Mouse (Mus musculus) kidney, embryonic 14.5 days (tissue): ENCODE results near the gene Pde4b. TPM values are rescaled to one million over a fixed set of nuclear protein-coding genes. Genes with fewer than 3 reads are reported as not detected.

Experiments used
- ATAC-seq: fragments of 200-750 bp; cut with Nextera tagmentation; 2 replicates; pipeline ENCODE4 v1.8.0; 2017; ENCODE audit warnings: moderate number of reproducible peaks, mild to moderate bottlenecking, moderate TSS enrichment, moderate library complexity; ENCODE audit not compliant: low FRiP score, low TSS enrichment
- H3K27ac ChIP-seq: fragments of 300-500 bp; sonication (generic); 2 replicates; pipeline ENCODE4 v1.5.1; 2014; ENCODE audit warnings: low read depth, mild to moderate bottlenecking, low read length, moderate library complexity, mixed read lengths
- H3K27me3 ChIP-seq: fragments of 300-500 bp; sonication (generic); 2 replicates; pipeline ENCODE4 v1.6.1; 2014; ENCODE audit warnings: mild to moderate bottlenecking, low read length; ENCODE audit not compliant: control insufficient read depth, insufficient read depth
- H3K36me3 ChIP-seq: fragments of 300-500 bp; sonication (generic); 2 replicates; pipeline ENCODE4 v1.6.1; 2014; ENCODE audit warnings: low read length, mixed read lengths; ENCODE audit not compliant: control insufficient read depth, insufficient read depth
- H3K4me1 ChIP-seq: fragments of 300-500 bp; sonication (generic); 2 replicates; pipeline ENCODE4 v1.6.1; 2014; ENCODE audit warnings: low read length, mixed read lengths; ENCODE audit not compliant: control insufficient read depth, insufficient read depth
- H3K4me2 ChIP-seq: fragments of 300-500 bp; sonication (generic); replicated peaks from 2 replicates; pipeline ENCODE4 v1.6.1; 2014; ENCODE audit warnings: low read depth, mild to moderate bottlenecking, low read length
- H3K4me3 ChIP-seq: fragments of 300-500 bp; sonication (generic); 2 replicates; pipeline ENCODE4 v1.5.1; 2014; ENCODE audit warnings: mild to moderate bottlenecking, low read length
- H3K9ac ChIP-seq: fragments of 300-500 bp; sonication (generic); 2 replicates; pipeline ENCODE4 v1.6.1; 2014; ENCODE audit warnings: low read depth, mild to moderate bottlenecking, low read length, moderate library complexity
- H3K9me3 ChIP-seq: fragments of 300-500 bp; sonication (generic); 2 replicates; pipeline ENCODE4 v1.6.1; 2016; ENCODE audit warnings: low read length; ENCODE audit not compliant: control insufficient read depth
- WGBS: fragments of 180-500 bp; shearing (Covaris S2); extraction: QIAGEN DNeasy Blood & Tissue Kit; methylation state at CpG from one replicate; pipeline ENCODE4 v1.1.7; 2014; 5-methylcytosine and 5-hydroxymethylcytosine counted together
- polyA plus RNA-seq: library from polyadenylated mRNA; unstranded; fragments of >200 nt; fragmentation: Nextera tagmentation; extraction: Ambion mirVana; gene quantifications from 2 replicates; pipeline ENCODE4 v1.2.1, GENCODE M21; 2014

Gene Pde4b
- polyA plus RNA-seq, 1 experiment from 2014 or later = 10.4 TPM

DNA sequence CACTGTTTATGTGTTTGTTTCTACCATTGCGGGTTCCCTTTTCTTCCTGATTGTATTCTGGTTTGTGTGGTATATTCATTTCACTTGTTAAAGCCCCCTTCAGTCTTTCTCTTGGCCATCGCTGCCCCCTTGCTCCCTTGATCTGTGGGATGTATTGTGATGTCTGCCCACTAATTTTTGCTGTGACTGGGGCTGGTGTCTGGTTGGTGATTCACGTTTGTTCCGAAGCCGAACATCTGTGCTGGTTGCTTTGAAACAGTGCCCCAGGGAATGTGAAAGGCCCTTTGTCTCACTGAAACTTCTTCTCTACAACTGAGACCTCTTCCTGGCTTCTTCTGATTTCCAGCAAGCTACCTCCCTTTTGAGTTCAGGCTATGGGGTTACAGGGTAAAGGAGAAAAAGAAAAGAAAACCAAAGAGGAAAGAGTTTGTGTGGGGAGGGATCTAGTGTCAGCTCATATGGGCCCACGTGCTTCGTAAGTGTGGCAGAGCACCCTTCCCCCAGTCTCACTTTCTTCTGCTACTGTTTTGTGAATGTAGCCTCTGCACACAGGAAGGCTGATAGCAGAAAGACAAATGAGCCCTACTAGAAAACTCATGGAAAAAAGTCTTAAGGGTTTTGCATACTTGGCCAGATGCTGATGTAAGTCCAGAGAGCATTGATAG is 396.1 kb downstream of the Pde4b start:
- no peak overlapping the region for H3K9ac ChIP-seq
- H3K9me3 ChIP-seq = no peaks in the 10 kb centered on the region
- ATAC-seq = no peak
- no peaks in the 10 kb centered on the region for H3K27me3 ChIP-seq
- H3K4me2 ChIP-seq = no peak overlapping the region
- no peak overlapping the region for H3K27ac ChIP-seq
- no peaks in the 10 kb centered on the region for H3K36me3 ChIP-seq
- H3K4me1 ChIP-seq = no peaks in the 10 kb centered on the region
- H3K4me3 ChIP-seq = no peak overlapping the region
- 52% methylated on average over 7 of the region's 7 CpGs for WGBS

DNA sequence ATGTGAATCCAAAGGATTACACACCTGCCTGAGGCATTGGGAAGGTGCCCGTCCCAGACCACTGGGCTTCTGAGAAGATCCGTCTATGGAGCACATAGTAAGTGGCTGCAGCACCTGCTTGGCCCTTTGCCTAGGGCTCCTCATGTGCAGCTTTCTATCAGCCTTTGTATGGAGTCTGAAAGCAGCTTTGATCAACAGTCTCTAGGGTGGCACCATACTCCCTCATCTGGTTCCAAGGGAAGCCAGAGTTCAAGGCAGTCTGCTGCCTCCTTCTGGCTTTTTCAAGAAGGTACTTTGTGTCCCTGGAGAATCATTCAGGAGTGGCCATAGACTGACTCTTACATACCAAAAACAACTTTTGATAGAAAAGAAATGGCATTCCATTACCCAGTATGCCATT is 397.4 kb downstream of the Pde4b start:
- Histone ChIP-seq H3K9ac (no peak overlapping the region), H3K36me3 (no peaks in the 10 kb centered on the region), H3K9me3 (no peaks in the 10 kb centered on the region), H3K4me1 (no peaks in the 10 kb centered on the region), H3K4me2 (no peak overlapping the region), H3K27me3 (no peaks in the 10 kb centered on the region), H3K4me3 (no peak overlapping the region), H3K27ac (no peak overlapping the region)
- ATAC-seq = no peak; the same call in 1 of the 2 replicates
- WGBS = 79% methylated on average over 2 of the region's 2 CpGs

DNA sequence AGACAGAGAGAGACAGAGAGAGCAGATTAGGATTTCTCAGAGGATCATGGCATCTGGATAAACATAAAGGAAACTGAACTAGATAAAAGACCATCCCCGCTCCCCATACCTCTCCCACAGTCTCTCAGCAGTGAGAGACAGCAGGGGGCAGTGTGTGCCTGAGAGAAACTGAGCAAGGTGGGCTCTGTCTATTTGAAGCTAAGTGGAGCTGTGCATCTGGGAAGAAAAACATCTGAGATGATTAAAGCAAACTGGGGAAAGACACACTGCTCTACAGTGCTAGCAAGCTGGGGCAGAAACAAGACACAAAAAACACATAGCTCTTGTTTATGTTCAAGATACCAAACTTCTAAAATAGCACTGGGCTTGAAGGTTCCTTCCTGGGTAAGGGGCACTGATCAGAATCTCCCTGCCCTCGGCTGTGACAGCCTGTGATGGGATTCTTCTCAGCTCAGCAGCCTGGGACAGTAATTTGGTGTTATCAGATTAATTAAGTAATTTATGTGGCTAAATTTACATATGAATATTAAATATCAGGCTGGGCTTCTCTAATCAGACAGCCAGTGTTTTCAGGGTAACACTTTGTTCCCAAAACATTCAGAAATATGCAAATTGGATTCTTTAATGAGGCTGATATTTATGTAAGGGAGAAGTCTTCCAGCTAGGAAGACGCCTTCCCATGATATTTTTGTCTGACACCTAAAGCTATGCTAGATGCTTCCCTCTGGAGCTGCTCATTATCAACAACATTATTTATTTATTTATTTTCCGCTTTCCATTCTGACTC is 399.0 kb downstream of the Pde4b start:
- no peak overlapping the region for H3K4me2 ChIP-seq
- H3K9ac ChIP-seq = no peak overlapping the region
- no peaks in the 10 kb centered on the region for H3K9me3 ChIP-seq
- H3K36me3 ChIP-seq = no peaks in the 10 kb centered on the region
- no peaks in the 10 kb centered on the region for H3K27me3 ChIP-seq
- no peak overlapping the region for H3K4me3 ChIP-seq
- no peaks in the 10 kb centered on the region for H3K4me1 ChIP-seq
- 63% methylated on average over 4 of the region's 4 CpGs for WGBS
- H3K27ac ChIP-seq = no peak overlapping the region
- ATAC-seq = 0 out of 2 replicates have a peak, but pooled peaks have one; percentile 9

DNA sequence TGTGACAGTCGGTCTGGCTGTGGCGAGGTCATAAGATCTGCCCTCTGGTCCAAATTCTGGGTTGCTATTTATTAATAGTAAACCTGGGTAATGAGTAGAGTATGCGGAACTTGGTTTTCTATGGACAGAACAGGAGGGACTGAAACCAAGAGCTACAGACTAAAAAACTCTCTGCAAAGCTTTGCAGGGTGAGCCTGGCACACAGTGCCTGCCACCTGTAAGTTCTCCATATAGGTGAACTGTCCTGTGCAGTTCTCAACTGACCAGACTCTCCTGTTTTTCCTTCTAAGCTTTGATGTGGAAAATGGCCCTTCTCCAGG is 399.5 kb downstream of the Pde4b start:
- no peaks in the 10 kb centered on the region for H3K4me1 ChIP-seq
- H3K36me3 ChIP-seq = no peaks in the 10 kb centered on the region
- no peak overlapping the region for H3K27ac ChIP-seq
- no peak for ATAC-seq
- H3K4me2 ChIP-seq = no peak overlapping the region
- no peak overlapping the region for H3K4me3 ChIP-seq
- no peaks in the 10 kb centered on the region for H3K9me3 ChIP-seq
- no peaks in the 10 kb centered on the region for H3K27me3 ChIP-seq
- 80% methylated on average over 3 of the region's 3 CpGs for WGBS
- no peak overlapping the region for H3K9ac ChIP-seq

DNA sequence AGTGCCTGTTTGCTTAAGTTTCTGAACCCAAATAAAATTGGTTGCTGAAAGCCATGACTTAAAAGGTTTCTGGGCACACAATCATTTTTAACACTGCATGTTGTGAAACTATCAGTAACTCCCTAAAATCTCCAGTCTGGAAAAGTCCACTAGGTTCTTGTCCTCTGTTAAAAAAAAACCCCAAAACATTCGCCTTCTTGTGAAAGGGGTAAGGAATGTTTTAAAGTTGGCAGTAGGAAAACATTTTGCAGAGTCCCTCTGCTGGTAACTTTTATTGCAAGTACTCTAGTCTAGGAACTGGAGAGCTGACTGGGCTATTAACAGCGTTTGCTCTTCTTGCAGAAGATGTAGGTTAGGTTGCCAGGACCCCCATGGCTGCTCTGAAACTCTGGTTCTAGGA is 400.7 kb downstream of the Pde4b start:
- H3K4me2 ChIP-seq = no peak overlapping the region
- no peak for ATAC-seq
- H3K27me3 ChIP-seq = no peaks in the 10 kb centered on the region
- no peaks in the 10 kb centered on the region for H3K4me1 ChIP-seq
- H3K9me3 ChIP-seq = no peaks in the 10 kb centered on the region
- no peak overlapping the region for H3K4me3 ChIP-seq
- H3K36me3 ChIP-seq = no peaks in the 10 kb centered on the region
- H3K9ac ChIP-seq = no peak overlapping the region
- no peak overlapping the region for H3K27ac ChIP-seq
- WGBS = 30% methylated on average over 2 of the region's 2 CpGs

DNA sequence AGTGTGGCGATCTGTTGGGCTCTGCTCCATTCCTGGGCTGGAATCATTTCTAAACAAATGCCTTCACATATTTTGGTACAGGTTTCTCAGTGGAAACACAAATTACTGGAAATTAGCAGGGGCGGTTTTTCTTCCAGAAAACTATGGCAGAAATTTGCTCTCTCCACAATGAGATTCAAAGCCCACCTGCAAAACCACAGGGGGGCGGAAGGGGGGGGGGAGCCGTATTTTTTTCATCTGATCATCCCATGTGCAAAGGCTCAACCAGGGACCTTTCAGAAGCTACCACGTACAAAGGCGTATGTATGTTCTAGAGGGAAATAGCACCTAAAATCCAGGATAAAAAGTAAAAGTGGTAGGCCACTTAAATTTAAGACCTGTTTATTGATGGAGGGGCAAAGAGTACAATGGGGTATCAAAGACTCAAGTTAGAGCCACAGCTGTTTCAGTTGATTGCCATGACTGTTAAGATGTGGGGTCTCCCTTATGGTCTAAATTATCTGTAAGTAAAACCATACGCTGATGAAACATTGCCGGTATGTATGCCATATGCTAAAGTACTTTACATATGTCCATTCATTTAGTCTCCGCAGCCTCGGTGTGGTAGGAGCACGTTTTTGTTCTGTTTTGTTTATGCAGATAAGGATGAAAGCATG is 404.3 kb downstream of the Pde4b start:
- Histone ChIP-seq H3K36me3 (no peaks in the 10 kb centered on the region), H3K27me3 (no peaks in the 10 kb centered on the region), H3K4me1 (no peaks in the 10 kb centered on the region), H3K9ac (no peak overlapping the region), H3K9me3 (no peaks in the 10 kb centered on the region), H3K4me2 (no peak overlapping the region), H3K27ac (no peak overlapping the region), H3K4me3 (no peak overlapping the region)
- ATAC-seq = no peak
- WGBS = 85% methylated on average over 11 of the region's 11 CpGs

DNA sequence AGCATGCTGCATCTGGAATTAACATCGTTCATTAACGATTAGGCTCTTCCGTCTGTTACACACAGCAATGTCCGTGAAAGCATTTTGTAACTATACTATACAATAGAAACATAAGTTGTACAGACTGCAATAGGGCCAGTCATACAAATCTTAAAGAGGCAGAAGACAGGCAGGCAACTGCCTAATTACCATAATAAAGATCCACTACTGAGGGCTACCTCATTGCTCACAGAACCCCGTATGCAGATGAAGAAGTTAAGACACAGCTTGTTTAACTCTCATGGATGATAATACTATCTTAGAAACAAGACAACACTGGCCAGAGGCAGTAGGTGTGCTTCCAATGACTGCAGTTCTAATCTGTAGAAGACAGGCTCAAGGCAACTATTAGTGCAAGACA is 405.6 kb downstream of the Pde4b start:
- H3K27ac ChIP-seq = no peak overlapping the region
- no peaks in the 10 kb centered on the region for H3K9me3 ChIP-seq
- no peak overlapping the region for H3K9ac ChIP-seq
- no peaks in the 10 kb centered on the region for H3K4me1 ChIP-seq
- no peaks in the 10 kb centered on the region for H3K27me3 ChIP-seq
- H3K4me2 ChIP-seq = no peak overlapping the region
- WGBS = 91% methylated on average over 5 of the region's 5 CpGs
- peak; percentile 34; the same call in 1 of the 2 replicates for ATAC-seq
- no peaks in the 10 kb centered on the region for H3K36me3 ChIP-seq
- no peak overlapping the region for H3K4me3 ChIP-seq

DNA sequence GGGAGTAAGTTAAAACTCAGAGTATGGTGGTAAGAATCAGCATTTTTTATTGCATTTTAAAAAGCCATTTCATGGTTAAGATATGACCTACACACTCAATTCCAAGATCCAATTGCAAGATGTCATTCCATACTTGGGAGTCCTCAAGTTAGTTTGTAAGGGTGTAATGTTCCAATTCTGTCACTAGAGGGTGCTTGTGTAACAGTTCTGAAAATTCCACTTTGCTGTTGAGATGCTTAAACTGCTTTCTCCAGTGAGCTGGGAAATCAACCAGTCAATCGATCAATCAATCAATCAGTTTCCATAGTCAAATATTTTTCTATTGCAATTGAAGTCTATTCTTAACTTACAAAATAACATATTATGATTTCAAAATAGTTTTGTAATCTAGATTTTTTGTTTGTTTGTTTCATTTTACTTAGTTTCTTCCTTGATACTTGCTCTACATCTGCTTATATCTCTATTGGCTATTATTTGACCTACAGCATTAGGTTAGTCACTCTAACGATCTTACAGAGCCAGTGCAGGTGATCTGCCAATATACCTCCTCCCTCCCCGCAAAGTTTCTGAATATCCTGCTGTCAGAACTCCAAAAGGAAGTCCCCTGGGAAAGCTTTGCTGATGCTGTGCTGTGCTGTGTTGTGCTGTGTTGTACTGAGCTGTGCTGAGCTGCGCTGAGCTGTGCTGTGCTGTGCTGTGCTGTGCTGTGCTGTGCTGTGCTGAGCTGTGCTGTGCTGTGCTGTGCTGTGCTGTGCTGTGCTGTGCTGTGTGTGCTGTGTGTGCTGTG is 406.2 kb downstream of the Pde4b start:
- 57% methylated on average over 4 of the region's 4 CpGs for WGBS
- Histone ChIP-seq H3K4me3 (no peak overlapping the region), H3K36me3 (no peaks in the 10 kb centered on the region), H3K27ac (no peak overlapping the region), H3K9ac (no peak overlapping the region), H3K4me1 (no peaks in the 10 kb centered on the region), H3K27me3 (no peaks in the 10 kb centered on the region), H3K4me2 (no peak overlapping the region), H3K9me3 (no peaks in the 10 kb centered on the region)
- ATAC-seq = peak; percentile 72; the same call in 1 of the 2 replicates
